Mouse (Mus musculus) v-Abl transformed pro-B cells (cell line): ENCODE data around the gene Olfr1388.
"Not testable (repeated sequence)": the region's sequence is repeated elsewhere in the genome, so short reads cannot be mapped to it uniquely, and the experiment has no call there.

Experiments used
- in situ Hi-C, 2 experiments: fragments of 400-800 bp; cut with MboI; formaldehyde crosslinking; loops; one replicate each; pipeline ENCODE4 v1.15.1; 2025; ENCODE audit not compliant: unreplicated experiment in 2 of 2

Gene Olfr1388

DNA sequence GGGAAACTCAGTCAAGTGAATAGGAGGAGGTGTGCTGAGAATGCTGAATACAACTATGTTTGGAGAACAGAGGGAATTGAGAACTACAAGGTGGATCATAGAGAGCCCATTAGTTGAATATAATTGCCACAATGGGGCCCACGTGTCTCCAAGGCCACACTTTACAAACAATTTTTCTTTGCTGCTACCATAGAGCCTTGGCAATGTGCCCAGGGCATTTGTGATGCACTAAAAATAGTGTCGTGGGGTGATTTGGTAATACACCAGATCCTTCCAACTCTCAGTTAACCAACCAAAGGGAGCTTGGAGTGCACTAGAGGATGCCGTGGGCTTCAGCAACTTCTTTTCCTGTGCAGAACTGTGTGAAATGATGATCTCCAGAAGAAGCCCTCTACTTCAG lies at the start of gene Olfr1388:
Gene Olfr1388, plus strand, starts transcription at position 214 of the 400 bp plus-strand sequence.
- in situ Hi-C loops, result no loop called here

GRCm38 (mm10) chr11:49392707-49393106 lies 43.7 kb upstream of the Olfr1388 start:
- in situ Hi-C loops, result not testable (repeated sequence)

- in situ Hi-C loops, result loop anchor here (5.0 to 25.0 kb wide), 5 partner anchors 219 to 632 kb away; partner anchors contain the start of genes Btnl9 (in 2 of the 2) and Irgm1 (in 1 of the 2)
Measured at GRCm38 (mm10) chr11:49406784-49407183, 29.6 kb upstream of the Olfr1388 start.

DNA sequence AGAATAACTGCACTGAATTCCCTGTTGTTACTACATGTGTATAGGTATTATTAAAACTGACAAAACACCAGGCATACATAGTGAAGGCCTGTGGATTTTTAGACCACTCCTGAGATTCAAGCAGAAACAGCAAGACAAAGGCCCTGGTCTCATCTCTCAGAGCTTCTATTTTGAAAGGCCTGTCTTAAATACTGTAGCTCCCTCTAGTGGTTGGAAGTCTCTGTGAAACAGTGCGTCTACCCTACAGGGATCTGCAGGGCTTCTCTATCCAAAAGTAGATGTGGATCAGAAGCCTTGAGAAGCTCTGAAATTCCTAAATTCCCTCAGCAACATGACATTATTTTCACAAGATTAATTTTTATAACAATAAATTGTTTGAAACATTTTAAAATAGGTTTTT lies 25.9 kb upstream of the Olfr1388 start:
- in situ Hi-C loops, result loop anchor here (25.0 kb wide), 2 partner anchors 223 to 548 kb away; partner anchors contain the start of genes Btnl9 (in 1 of the 2) and Irgm1 (in 1 of the 2)

- in situ Hi-C loops, result loop anchor here (25.0 kb wide), 2 partner anchors 235 to 560 kb away; partner anchors contain the start of genes Btnl9 (in 1 of the 2) and Irgm1 (in 1 of the 2)
Measured at GRCm38 (mm10) chr11:49422767-49423166, 13.7 kb upstream of the Olfr1388 start, which contains the start of gene Olfr1389. TSS of gene Olfr1389 (plus strand) at chr11:49423067.

DNA sequence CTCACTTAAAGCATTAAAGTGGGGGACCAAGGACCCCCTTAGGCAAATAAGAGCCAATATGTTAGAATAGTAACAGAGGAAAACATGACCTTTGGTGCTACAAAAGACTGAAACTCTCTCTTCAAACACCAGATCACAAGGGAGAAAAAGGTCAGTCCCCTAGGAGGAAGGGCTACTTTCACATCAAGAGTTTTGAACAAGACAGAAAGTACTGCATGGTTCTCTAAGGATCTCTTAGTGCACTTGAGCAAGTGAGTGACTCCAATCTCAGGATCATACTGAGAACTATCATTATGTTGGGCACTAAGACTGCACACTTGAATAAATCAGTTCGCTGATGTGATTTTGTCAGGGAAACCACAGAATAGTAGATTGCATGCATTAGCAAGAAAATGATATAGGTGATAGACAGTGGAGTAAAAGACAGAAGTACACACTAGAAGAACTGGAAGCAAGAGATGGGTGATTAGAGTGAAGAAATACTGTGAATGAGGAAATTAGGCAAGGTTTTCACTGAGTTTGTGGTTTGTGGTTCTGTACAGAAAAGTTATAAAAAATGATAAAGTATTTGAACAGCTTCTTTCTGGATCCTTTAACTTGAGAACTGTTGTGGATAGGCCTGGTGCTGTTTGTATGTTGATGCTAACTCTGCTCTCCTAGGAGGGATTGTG lies 11.0 kb upstream of the Olfr1388 start:
- in situ Hi-C loops, result no loop called here

DNA sequence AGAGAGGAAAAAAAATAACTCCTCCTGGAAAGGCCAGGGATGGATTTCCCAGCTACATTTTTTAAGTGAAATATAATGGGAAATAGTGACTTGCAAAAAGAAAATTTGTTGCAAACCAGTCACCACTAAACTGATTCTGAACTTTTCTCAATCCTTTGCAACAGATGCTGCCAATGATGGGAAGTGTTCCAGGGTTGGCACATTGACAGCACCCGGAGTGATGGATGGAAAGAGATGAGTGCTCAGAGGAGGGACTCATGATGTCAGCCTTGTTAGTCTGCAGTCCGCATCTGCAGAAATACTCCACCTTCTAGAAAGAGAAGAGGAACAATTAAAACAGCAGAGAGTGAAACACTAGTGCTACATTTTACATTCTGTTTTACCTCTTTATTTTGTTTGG lies 6.8 kb upstream of the Olfr1388 start:
- in situ Hi-C loops, result no loop called here

DNA sequence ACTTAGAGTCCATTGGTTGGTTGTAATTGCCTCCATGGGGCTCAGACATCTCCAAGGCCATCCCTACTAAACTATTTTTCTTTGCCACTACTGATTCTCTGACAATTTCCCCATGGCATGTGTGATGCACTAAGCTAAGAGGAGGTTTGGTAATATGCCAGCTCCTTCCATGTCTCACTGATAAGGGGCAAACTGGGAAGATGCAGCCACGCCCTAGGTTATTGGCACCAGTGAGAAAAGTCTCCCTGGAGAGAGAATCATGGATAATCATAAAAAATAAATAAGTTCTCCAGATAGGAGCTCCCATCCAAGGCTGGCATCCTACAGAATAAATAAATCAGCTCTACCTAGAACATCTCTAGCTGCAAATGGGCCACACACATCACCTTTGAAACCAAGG lies 18.6 kb downstream of the Olfr1388 start, which contains the start of gene Olfr1387:
Gene Olfr1387, plus strand, starts transcription at position 301 of the 400 bp plus-strand sequence.
- in situ Hi-C loops, result no loop called here

DNA sequence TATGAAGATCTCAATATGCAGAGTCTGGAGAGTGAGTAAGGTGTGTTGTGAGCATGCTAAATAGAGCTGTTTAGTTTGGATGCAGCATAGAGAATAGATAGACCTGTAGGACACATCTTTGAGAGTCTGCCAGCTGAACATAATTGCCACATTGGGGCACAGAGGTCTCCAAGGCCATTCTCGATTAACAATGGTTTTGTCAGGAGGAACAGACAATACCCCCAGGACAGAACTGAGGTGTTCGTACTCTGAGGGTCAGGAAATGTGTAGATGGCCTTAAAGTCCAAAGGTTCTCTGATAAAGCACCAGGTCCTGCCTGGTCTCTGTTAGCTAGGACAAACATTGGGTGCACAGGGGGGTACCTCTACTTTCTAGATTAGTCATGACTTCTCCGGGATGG lies 28.3 kb downstream of the Olfr1388 start, which contains the start of gene Olfr1386:
Gene Olfr1386, plus strand, starts transcription at position 301 of the 400 bp plus-strand sequence.
- in situ Hi-C loops, result not testable (repeated sequence)

DNA sequence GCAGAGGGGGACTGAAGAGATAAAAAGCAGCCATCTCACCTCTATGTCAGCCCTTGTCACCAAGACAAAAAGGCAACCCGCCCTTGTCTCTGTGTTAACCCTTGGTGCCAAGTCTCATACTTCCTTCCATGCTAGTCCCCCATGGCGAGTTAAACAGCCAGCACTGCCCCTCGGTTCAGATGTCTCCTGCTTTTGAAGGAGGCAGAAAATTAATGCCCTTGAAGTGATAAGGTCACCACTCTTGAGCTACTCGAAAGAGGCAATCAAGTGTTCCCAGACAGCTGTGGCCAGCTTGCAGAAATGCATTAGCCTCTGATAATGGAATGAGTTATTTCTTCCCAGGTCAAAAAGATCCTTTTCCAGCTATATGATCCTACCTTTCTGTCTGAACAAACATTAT lies 49.5 kb downstream of the Olfr1388 start:
- in situ Hi-C loops, result no loop called here

DNA sequence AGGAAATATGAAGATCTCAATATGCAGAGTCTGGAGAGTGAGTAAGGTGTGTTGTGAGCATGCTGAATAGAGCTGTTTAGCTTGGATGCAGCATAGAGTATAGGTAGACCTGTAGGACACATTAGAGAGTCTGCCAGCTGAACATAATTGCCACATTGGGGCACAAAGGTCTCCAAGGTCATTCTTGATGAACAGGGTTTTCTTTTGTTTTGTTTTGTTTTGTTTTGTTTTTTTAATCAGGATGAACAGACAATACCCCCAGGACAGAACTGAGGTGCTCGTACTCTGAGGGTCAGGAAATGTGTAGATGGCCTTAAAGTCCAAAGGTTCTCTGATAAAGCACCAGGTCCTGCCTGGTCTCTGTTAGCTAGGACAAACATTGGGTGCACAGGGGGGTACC lies 52.3 kb downstream of the Olfr1388 start, which contains the start of gene Olfr1385:
Gene Olfr1385, plus strand, starts transcription at position 301 of the 400 bp plus-strand sequence.
- in situ Hi-C loops, result not testable (repeated sequence)
